Mouse (Mus musculus) skeletal muscle tissue, adult 2 months (tissue): ENCODE data around the gene Nhlrc2.

Experiments used
- DNase-seq: peaks from one replicate; pipeline ENCODE4 v3.0.0-alpha.2; 2012; ENCODE audit warnings: low read depth, low spot score

Gene Nhlrc2

GRCm38 (mm10) chr19:56619546-56619945, 71.5 kb downstream of the Nhlrc2 start:
- no peak for DNase-seq

DNA sequence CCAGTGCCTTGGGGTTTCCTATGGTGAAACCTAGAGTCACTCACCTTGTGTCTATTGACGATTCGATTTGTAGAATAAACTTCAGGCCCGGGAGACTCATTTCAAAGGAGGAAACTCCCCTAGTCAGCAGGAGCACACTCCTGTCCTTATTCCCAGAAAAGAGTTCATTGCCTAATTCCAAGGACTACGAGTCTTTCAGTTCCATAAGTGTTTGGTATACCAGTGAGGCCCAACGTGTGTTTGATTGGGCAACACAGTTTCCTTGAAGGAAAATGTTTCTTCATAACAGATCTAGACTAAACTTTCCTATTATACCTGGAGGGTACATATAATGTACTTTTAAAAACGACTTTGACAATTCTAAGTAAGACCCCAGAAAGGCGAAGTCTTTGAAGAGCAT, 73.8 kb downstream of the Nhlrc2 start:
- DNase-seq: no peak

- DNase-seq: no peak
Observed at GRCm38 (mm10) chr19:56627881-56628472, 79.9 kb downstream of the Nhlrc2 start.

- no peak for DNase-seq
Observed at GRCm38 (mm10) chr19:56629647-56630046, 81.6 kb downstream of the Nhlrc2 start.

- no peak for DNase-seq
Observed at GRCm38 (mm10) chr19:56631017-56631416, 83.0 kb downstream of the Nhlrc2 start.

GRCm38 (mm10) chr19:56631451-56631901, 83.4 kb downstream of the Nhlrc2 start:
- DNase-seq: no peak

DNA sequence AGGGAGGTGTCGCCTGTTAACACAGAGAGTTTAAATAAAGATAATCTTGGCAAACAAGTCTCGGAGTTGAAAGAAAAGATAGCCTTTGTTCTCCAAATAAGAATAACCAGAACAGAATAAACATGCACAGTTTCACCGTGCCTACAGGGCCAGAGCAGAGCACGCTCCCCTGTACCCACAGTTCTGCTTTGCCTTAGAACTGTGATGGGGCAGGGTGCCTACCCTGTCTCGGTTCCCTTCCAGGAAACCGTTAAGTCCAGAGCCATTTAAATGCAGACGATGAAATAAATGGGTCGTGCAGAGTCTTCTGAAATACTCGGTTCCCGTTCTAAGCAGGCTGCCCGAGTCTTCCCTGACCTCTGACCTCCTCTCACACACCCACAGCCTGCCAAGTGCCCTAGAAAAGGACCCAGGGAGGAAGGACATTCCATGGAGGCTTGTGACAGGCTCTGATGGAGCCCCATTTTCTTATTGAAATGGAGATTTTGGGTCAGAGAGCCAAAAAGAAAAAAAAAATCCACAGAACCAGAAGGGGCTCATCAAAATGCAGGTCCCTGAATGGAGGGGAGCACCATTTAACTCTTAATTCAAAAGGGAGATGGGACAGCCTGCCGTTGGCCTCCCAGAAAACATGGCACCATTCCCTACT, 89.1 kb downstream of the Nhlrc2 start:
- DNase-seq: no peak

GRCm38 (mm10) chr19:56637684-56638049, 89.6 kb downstream of the Nhlrc2 start:
- no peak for DNase-seq

- DNase-seq: no peak
Observed at GRCm38 (mm10) chr19:56647451-56648120, 99.5 kb downstream of the Nhlrc2 start.

DNA sequence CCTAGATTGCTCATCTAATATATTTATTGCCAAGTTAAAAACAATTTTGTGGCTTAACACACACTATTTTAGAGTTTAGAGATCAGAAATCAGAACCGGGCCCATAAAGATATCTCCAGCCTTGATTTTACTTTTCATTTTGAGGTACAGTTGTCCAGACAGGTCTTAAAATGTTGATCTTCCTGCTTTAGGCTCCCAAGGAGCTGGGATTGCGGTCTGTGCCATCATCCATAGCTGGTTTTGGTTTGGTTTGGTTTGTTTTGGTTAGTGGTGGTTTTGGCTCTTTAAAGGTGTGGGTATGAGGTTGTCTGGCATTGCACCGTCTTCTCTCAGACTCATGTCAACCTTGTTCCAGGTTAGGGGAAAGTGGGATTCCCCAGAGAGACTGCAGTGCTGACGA, 103.2 kb downstream of the Nhlrc2 start:
- no peak for DNase-seq

- peak; percentile 85 for DNase-seq
Observed at GRCm38 (mm10) chr19:56652034-56652962, 104.2 kb downstream of the Nhlrc2 start.
